Mouse (Mus musculus): ENCODE measurements around the gene Usp54. TPM values are rescaled to one million over a fixed set of nuclear protein-coding genes. Genes with fewer than 3 reads are reported as not detected.

The Usp54 gene
- polyA plus RNA-seq, 1 experiment from 2014 or later, result 8.0 TPM

GRCm38 (mm10) chr14:20668154-20668810 lies 27.4 kb upstream of the Usp54 start, which contains the start of gene Synpo2l:
TSS of gene Synpo2l (minus strand) at chr14:20668354.
- Histone ChIP-seq H3K27ac (ENCODE audit: low read length) (no peak within 1 kb of the TSS), H3K4me2 (replicated peaks; ENCODE audit: low read depth, low read length) (no peak within 1 kb of the TSS), H3K9me3 (ENCODE audit: low read length) (no peaks in the 10 kb centered on the region), H3K4me3 (ENCODE audit: low read length) (no peak within 1 kb of the TSS), H3K36me3 (ENCODE audit: insufficient read depth, low read length) (no peaks in the 10 kb centered on the region), H3K27me3 (ENCODE audit: insufficient read depth, low read length) (no peaks in the 10 kb centered on the region; the same call in 1 of the 2 replicates), H3K4me1 (ENCODE audit: insufficient read depth, low read length) (0 out of 2 replicates have a peak, but pooled peaks cover 4% of the 10 kb centered on the region), H3K9ac (replicated peaks; ENCODE audit: low read length) (0 out of 2 replicates have a peak within 1 kb of the TSS, but pooled peaks have one; percentile 16)
- 80% methylated on average over 8 of the region's 8 CpGs for WGBS
- ATAC-seq (ENCODE audit: low FRiP score, low TSS enrichment), result no peak

DNA sequence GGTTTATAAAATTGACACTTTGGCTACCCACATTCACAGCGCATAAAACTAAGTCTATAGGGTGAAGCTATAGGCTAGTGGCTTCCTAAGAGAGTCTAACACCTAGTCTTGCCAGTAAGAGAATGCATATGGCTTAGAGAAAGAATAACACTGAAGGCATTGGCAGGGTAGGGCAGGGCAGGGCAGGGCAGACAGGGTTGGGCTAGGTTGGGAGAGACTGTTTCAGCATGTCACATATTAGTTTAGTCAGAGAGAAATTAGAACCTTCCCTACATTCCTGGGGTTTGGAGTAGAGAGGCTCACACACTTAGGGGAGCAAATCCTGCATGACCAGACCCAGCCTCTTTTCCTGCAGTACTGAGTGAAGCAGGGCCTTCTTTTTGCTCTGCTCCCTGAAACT lies 26.6 kb upstream of the Usp54 start:
- Histone ChIP-seq H3K4me1 (ENCODE audit: insufficient read depth, low read length) (0 out of 2 replicates have a peak, but pooled peaks cover 4% of the 10 kb centered on the region), H3K9ac (replicated peaks; ENCODE audit: low read length) (no peak overlapping the region), H3K4me2 (replicated peaks; ENCODE audit: low read depth, low read length) (no peak overlapping the region), H3K27ac (ENCODE audit: low read length) (no peak overlapping the region), H3K9me3 (ENCODE audit: low read length) (no peaks in the 10 kb centered on the region), H3K27me3 (ENCODE audit: insufficient read depth, low read length) (no peaks in the 10 kb centered on the region; the same call in 1 of the 2 replicates), H3K4me3 (ENCODE audit: low read length) (no peak overlapping the region), H3K36me3 (ENCODE audit: insufficient read depth, low read length) (no peaks in the 10 kb centered on the region)
- ATAC-seq (ENCODE audit: low FRiP score, low TSS enrichment), result no peak
- 67% methylated on average over 1 of the region's 1 CpGs for WGBS

- WGBS, result 54% methylated on average over 3 of the region's 3 CpGs
- no peak overlapping the region for H3K27ac ChIP-seq (ENCODE audit: low read length)
- no peaks in the 10 kb centered on the region; the same call in 1 of the 2 replicates for H3K27me3 ChIP-seq (ENCODE audit: insufficient read depth, low read length)
- H3K36me3 ChIP-seq (ENCODE audit: insufficient read depth, low read length), result no peaks in the 10 kb centered on the region
- H3K4me3 ChIP-seq (ENCODE audit: low read length), result no peak overlapping the region
- H3K4me1 ChIP-seq (ENCODE audit: insufficient read depth, low read length), result peaks cover 13% of the 10 kb centered on the region
- no peak overlapping the region for H3K4me2 ChIP-seq (replicated peaks; ENCODE audit: low read depth, low read length)
- ATAC-seq (ENCODE audit: low FRiP score, low TSS enrichment), result no peak
- H3K9me3 ChIP-seq (ENCODE audit: low read length), result no peaks in the 10 kb centered on the region
- H3K9ac ChIP-seq (replicated peaks; ENCODE audit: low read length), result no peak overlapping the region
These were observed 23.6 kb upstream of the Usp54 start for GRCm38 (mm10) chr14:20664436-20664835.

DNA sequence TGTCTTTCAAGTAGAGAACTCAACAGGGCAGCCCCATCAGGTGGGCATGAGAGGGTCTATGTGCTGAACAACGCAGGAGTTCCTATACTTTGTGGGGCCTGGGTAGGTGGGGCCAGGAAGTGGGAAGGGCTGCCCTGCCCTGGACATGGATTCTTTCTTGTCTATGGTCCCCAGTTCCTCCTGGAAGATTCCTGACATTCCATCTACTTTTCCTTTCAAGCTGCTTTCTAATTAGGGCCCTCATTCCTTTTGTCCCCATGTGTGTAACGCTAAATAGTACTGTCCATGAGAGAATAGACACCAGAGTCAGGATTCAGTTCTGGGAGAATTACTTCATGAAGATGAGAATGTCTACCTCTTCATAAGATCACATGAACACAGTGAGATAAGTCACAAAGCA lies 22.7 kb upstream of the Usp54 start:
- Histone ChIP-seq H3K9ac (replicated peaks; ENCODE audit: low read length) (no peak overlapping the region), H3K27me3 (ENCODE audit: insufficient read depth, low read length) (no peaks in the 10 kb centered on the region; the same call in 1 of the 2 replicates), H3K9me3 (ENCODE audit: low read length) (no peaks in the 10 kb centered on the region), H3K4me1 (ENCODE audit: insufficient read depth, low read length) (peaks cover 13% of the 10 kb centered on the region), H3K27ac (ENCODE audit: low read length) (no peak overlapping the region), H3K36me3 (ENCODE audit: insufficient read depth, low read length) (no peaks in the 10 kb centered on the region), H3K4me2 (replicated peaks; ENCODE audit: low read depth, low read length) (no peak overlapping the region), H3K4me3 (ENCODE audit: low read length) (no peak overlapping the region)
- WGBS, result 62% methylated on average over 2 of the region's 2 CpGs
- no peak for ATAC-seq (ENCODE audit: low FRiP score, low TSS enrichment)

DNA sequence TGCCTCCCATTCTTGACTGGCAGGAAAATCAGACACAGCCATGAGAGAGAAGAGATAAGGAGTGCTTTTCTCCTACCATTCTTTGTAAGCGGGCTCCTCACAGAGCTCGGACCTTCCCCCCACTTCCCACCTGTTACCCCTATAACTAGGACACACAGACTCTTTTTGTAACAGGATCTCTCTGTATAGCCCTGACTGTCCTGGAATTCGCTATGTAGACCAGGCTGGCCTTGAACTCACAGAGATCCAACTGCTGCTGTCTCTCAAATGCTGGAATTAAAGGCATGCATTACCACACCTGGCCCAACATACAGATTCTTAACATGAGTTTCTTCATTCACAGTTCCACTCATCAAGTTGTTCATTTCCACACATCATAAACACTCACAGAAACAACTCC lies 21.9 kb upstream of the Usp54 start:
- H3K9me3 ChIP-seq (ENCODE audit: low read length), result no peaks in the 10 kb centered on the region
- no peak overlapping the region for H3K27ac ChIP-seq (ENCODE audit: low read length)
- no peaks in the 10 kb centered on the region for H3K27me3 ChIP-seq (ENCODE audit: insufficient read depth, low read length)
- no peak overlapping the region for H3K4me3 ChIP-seq (ENCODE audit: low read length)
- WGBS, result 92% methylated on average over 3 of the region's 3 CpGs
- no peak for ATAC-seq (ENCODE audit: low FRiP score, low TSS enrichment)
- peaks cover 13% of the 10 kb centered on the region for H3K4me1 ChIP-seq (ENCODE audit: insufficient read depth, low read length)
- no peak overlapping the region for H3K9ac ChIP-seq (replicated peaks; ENCODE audit: low read length)
- no peaks in the 10 kb centered on the region for H3K36me3 ChIP-seq (ENCODE audit: insufficient read depth, low read length)
- no peak overlapping the region for H3K4me2 ChIP-seq (replicated peaks; ENCODE audit: low read depth, low read length)

GRCm38 (mm10) chr14:20661661-20662331 lies 20.9 kb upstream of the Usp54 start:
- H3K4me2 ChIP-seq (replicated peaks; ENCODE audit: low read depth, low read length), result peak overlapping the region; percentile 91
- ATAC-seq (ENCODE audit: low FRiP score, low TSS enrichment), result peak; percentile 40
- H3K4me3 ChIP-seq (ENCODE audit: low read length), result peak overlapping the region; percentile 77
- peak overlapping the region; percentile 91 for H3K27ac ChIP-seq (ENCODE audit: low read length)
- H3K27me3 ChIP-seq (ENCODE audit: insufficient read depth, low read length), result no peaks in the 10 kb centered on the region
- peak overlapping the region; percentile 76 for H3K9ac ChIP-seq (replicated peaks; ENCODE audit: low read length)
- WGBS, result 11% methylated on average over 19 of the region's 19 CpGs
- H3K9me3 ChIP-seq (ENCODE audit: low read length), result no peaks in the 10 kb centered on the region
- no peaks in the 10 kb centered on the region for H3K36me3 ChIP-seq (ENCODE audit: insufficient read depth, low read length)
- H3K4me1 ChIP-seq (ENCODE audit: insufficient read depth, low read length), result peaks cover 13% of the 10 kb centered on the region

GRCm38 (mm10) chr14:20660827-20661660 lies 20.2 kb upstream of the Usp54 start:
- H3K27ac ChIP-seq (ENCODE audit: low read length), result peak overlapping the region; percentile 91
- H3K4me2 ChIP-seq (replicated peaks; ENCODE audit: low read depth, low read length), result peak overlapping the region; percentile 91
- peaks cover 19% of the 10 kb centered on the region for H3K4me1 ChIP-seq (ENCODE audit: insufficient read depth, low read length)
- H3K36me3 ChIP-seq (ENCODE audit: insufficient read depth, low read length), result no peaks in the 10 kb centered on the region
- peak overlapping the region; percentile 77 for H3K4me3 ChIP-seq (ENCODE audit: low read length)
- H3K9ac ChIP-seq (replicated peaks; ENCODE audit: low read length), result peak overlapping the region; percentile 76
- H3K9me3 ChIP-seq (ENCODE audit: low read length), result no peaks in the 10 kb centered on the region
- ATAC-seq (ENCODE audit: low FRiP score, low TSS enrichment), result peak; percentile 89
- 1% methylated on average over 52 of the region's 52 CpGs for WGBS
- no peaks in the 10 kb centered on the region for H3K27me3 ChIP-seq (ENCODE audit: insufficient read depth, low read length)

DNA sequence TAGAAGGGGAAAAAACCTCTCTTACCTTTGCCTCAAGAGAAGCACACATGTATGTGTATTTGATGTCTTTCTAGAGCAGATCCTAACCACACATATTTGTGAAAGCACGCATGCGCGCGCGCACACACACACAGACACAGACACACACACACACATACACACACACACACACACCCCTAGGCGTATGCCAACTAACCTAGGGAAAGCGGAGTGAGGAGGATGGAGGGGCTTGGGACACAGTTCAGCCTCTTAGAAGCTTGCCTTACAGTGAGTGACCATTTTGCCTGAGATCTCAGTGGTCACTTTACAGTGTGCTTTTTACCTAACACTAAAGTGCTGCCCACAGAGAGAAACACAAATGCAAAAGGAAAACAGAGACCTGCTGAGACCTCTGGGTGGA lies 18.8 kb upstream of the Usp54 start:
- Histone ChIP-seq H3K27me3 (ENCODE audit: insufficient read depth, low read length) (no peaks in the 10 kb centered on the region), H3K4me1 (ENCODE audit: insufficient read depth, low read length) (peaks cover 19% of the 10 kb centered on the region), H3K36me3 (ENCODE audit: insufficient read depth, low read length) (no peaks in the 10 kb centered on the region), H3K4me2 (replicated peaks; ENCODE audit: low read depth, low read length) (no peak overlapping the region), H3K4me3 (ENCODE audit: low read length) (no peak overlapping the region), H3K27ac (ENCODE audit: low read length) (no peak overlapping the region), H3K9ac (replicated peaks; ENCODE audit: low read length) (no peak overlapping the region), H3K9me3 (ENCODE audit: low read length) (no peaks in the 10 kb centered on the region)
- 99% methylated on average over 7 of the region's 7 CpGs for WGBS
- no peak for ATAC-seq (ENCODE audit: low FRiP score, low TSS enrichment)

- H3K36me3 ChIP-seq (ENCODE audit: insufficient read depth, low read length), result no peaks in the 10 kb centered on the region
- H3K4me2 ChIP-seq (replicated peaks; ENCODE audit: low read depth, low read length), result no peak overlapping the region
- peaks cover 15% of the 10 kb centered on the region for H3K4me1 ChIP-seq (ENCODE audit: insufficient read depth, low read length)
These were observed 18.0 kb upstream of the Usp54 start for GRCm38 (mm10) chr14:20658902-20659301.

More at GRCm38 (mm10) chr14:20658902-20659301, 18.0 kb upstream of the Usp54 start:
- Histone ChIP-seq H3K27me3 (ENCODE audit: insufficient read depth, low read length) (no peaks in the 10 kb centered on the region), H3K4me3 (ENCODE audit: low read length) (no peak overlapping the region), H3K9me3 (ENCODE audit: low read length) (no peaks in the 10 kb centered on the region), H3K27ac (ENCODE audit: low read length) (no peak overlapping the region), H3K9ac (replicated peaks; ENCODE audit: low read length) (no peak overlapping the region)
- ATAC-seq (ENCODE audit: low FRiP score, low TSS enrichment), result no peak
- 85% methylated on average over 6 of the region's 6 CpGs for WGBS

All from kidney, embryonic 16.5 days (tissue).